Mouse (Mus musculus): ENCODE measurements around the gene Olfr52.

GRCm38 (mm10) chr2:86185583-86185982 lies at the start of gene Olfr52:
- TF ChIP-seq POLR2A (IDR thresholded peaks at IDR 0.05; ENCODE audit: low read depth, low read length) (no peak), CTCF (IDR thresholded peaks at IDR 0.05; ENCODE audit: extremely low read depth, insufficient read length, insufficient replicate concordance, low read depth, low read length) (no peak)

Data from small intestine, adult 2 months (tissue).